Mouse (Mus musculus) layer of hippocampus, adult 8-10 months (tissue): ENCODE measurements around the gene Coq8a. TPM values are rescaled to one million over a fixed set of nuclear protein-coding genes. Genes with fewer than 3 reads are reported as not detected.

Experiments
- DNase-seq, 2 experiments: peaks; one replicate each; pipeline ENCODE4 v3.0.0; 2022; ENCODE audit warnings: low spot score in 2 of 2
- total RNA-seq, 4 experiments: library from RNA; stranded (reverse); gene quantifications; 2 replicates each; pipeline ENCODE4 v1.2.4; 2022

Coq8a gene
- total RNA-seq, 4 experiments from 2014 or later = 55.6 to 69.2 (median 65.8) TPM

GRCm38 (mm10) chr1:180118233-180118632, 81.2 kb downstream of the Coq8a start:
- DNase-seq = no peak

- no peak for DNase-seq
Measured at GRCm38 (mm10) chr1:180116525-180116924, 82.9 kb downstream of the Coq8a start.

Other genes starting within 250 kb of the Coq8a start
- 100 to 1,000 TPM; 204 to 259 (median 236) TPM for gene Cdc42bpa, start 239.1 kb downstream of the Coq8a start, total RNA-seq
- 10 to 100 TPM; 21.5 to 25.9 (median 22.2) TPM for gene Psen2, start 63.8 kb upstream of the Coq8a start, total RNA-seq
- gene Itpkb, start 130.9 kb upstream of the Coq8a start, total RNA-seq = 10 to 100 TPM; 26.6 to 39.1 (median 32.4) TPM